Mouse (Mus musculus): ENCODE data around the gene Fam102b. TPM values are rescaled to one million over a fixed set of nuclear protein-coding genes. Genes with fewer than 3 reads are reported as not detected.

Fam102b gene
- polyA plus RNA-seq, 1 experiment = 7.3 TPM

- no peak overlapping the region for H3K9ac ChIP-seq (ENCODE audit: low read depth, poor library complexity, severe bottlenecking)
- no peak for TF ChIP-seq CTCF (IDR thresholded peaks at IDR 0.05; ENCODE audit: low read depth, low read length)
- no peak for TF ChIP-seq POLR2A (IDR thresholded peaks at IDR 0.05; ENCODE audit: insufficient read depth, low read length)
- TF ChIP-seq EP300 (IDR thresholded peaks at IDR 0.05; ENCODE audit: insufficient read depth, low read depth, low read length) = no peak
- H3K36me3 ChIP-seq (ENCODE audit: control insufficient read depth, insufficient read depth, low read length, poor library complexity, severe bottlenecking) = no peaks in the 10 kb centered on the region
- no peak overlapping the region for H3K4me3 ChIP-seq (ENCODE audit: low read depth, low read length)
- H3K9me3 ChIP-seq (replicated peaks; ENCODE audit: control insufficient read depth, insufficient read depth, low read length, poor library complexity, severe bottlenecking) = no peaks in the 10 kb centered on the region
- H3K4me1 ChIP-seq (ENCODE audit: control insufficient read depth, insufficient read depth, low read length) = no peaks in the 10 kb centered on the region
- H3K27me3 ChIP-seq (ENCODE audit: control insufficient read depth, insufficient read depth, low read length, poor library complexity, severe bottlenecking) = no peaks in the 10 kb centered on the region; the same call in 1 of the 2 replicates
- no peak overlapping the region for H3K27ac ChIP-seq (ENCODE audit: insufficient read depth, low read length)
These were observed 4.3 kb downstream of the Fam102b start for GRCm38 (mm10) chr3:109023066-109023465.

- Histone ChIP-seq H3K36me3 (ENCODE audit: control insufficient read depth, insufficient read depth, low read length, poor library complexity, severe bottlenecking) (no peaks in the 10 kb centered on the region), H3K27me3 (ENCODE audit: control insufficient read depth, insufficient read depth, low read length, poor library complexity, severe bottlenecking) (no peaks in the 10 kb centered on the region; the same call in 1 of the 2 replicates), H3K4me1 (ENCODE audit: control insufficient read depth, insufficient read depth, low read length) (no peaks in the 10 kb centered on the region), H3K4me3 (ENCODE audit: low read depth, low read length) (no peak overlapping the region), H3K9me3 (replicated peaks; ENCODE audit: control insufficient read depth, insufficient read depth, low read length, poor library complexity, severe bottlenecking) (no peaks in the 10 kb centered on the region), H3K27ac (ENCODE audit: insufficient read depth, low read length) (no peak overlapping the region), H3K9ac (ENCODE audit: low read depth, poor library complexity, severe bottlenecking) (no peak overlapping the region)
- no peak for TF ChIP-seq CTCF (IDR thresholded peaks at IDR 0.05; ENCODE audit: low read depth, low read length)
- TF ChIP-seq POLR2A (IDR thresholded peaks at IDR 0.05; ENCODE audit: insufficient read depth, low read length) = no peak
- no peak for TF ChIP-seq EP300 (IDR thresholded peaks at IDR 0.05; ENCODE audit: insufficient read depth, low read depth, low read length)
These were observed 5.5 kb downstream of the Fam102b start for GRCm38 (mm10) chr3:109021720-109022516.

DNA sequence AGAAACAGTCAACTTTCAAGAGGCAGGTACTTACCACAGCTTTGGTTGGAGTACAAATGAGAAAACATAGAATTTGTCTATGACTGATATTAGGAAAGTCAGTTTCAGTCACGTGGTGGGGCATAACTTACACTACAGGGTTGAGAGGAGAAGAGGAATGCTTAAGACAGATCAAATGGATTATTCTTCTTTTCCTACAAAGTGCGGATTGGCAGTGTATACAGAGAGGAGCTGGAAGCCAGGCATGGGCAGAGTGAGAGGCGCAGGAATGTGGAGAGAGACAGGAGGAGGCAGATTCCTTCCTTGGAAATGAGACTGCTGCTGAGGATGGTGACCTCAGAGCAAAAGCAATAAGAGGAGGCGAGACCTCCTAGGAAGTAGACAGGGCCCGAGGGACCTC lies 9.1 kb downstream of the Fam102b start:
- no peaks in the 10 kb centered on the region for H3K36me3 ChIP-seq (ENCODE audit: control insufficient read depth, insufficient read depth, low read length, poor library complexity, severe bottlenecking)
- H3K27ac ChIP-seq (ENCODE audit: insufficient read depth, low read length) = no peak overlapping the region
- H3K9ac ChIP-seq (ENCODE audit: low read depth, poor library complexity, severe bottlenecking) = no peak overlapping the region
- TF ChIP-seq EP300 (IDR thresholded peaks at IDR 0.05; ENCODE audit: insufficient read depth, low read depth, low read length) = no peak
- no peak for TF ChIP-seq POLR2A (IDR thresholded peaks at IDR 0.05; ENCODE audit: insufficient read depth, low read length)
- TF ChIP-seq CTCF (IDR thresholded peaks at IDR 0.05; ENCODE audit: low read depth, low read length) = no peak
- H3K4me1 ChIP-seq (ENCODE audit: control insufficient read depth, insufficient read depth, low read length) = no peaks in the 10 kb centered on the region
- no peaks in the 10 kb centered on the region; the same call in none of the 2 replicates for H3K27me3 ChIP-seq (ENCODE audit: control insufficient read depth, insufficient read depth, low read length, poor library complexity, severe bottlenecking)
- H3K9me3 ChIP-seq (replicated peaks; ENCODE audit: control insufficient read depth, insufficient read depth, low read length, poor library complexity, severe bottlenecking) = no peaks in the 10 kb centered on the region
- H3K4me3 ChIP-seq (ENCODE audit: low read depth, low read length) = no peak overlapping the region

- no peaks in the 10 kb centered on the region; the same call in 1 of the 2 replicates for H3K27me3 ChIP-seq (ENCODE audit: control insufficient read depth, insufficient read depth, low read length, poor library complexity, severe bottlenecking)
- H3K4me3 ChIP-seq (ENCODE audit: low read depth, low read length) = no peak overlapping the region
- peaks cover 6% of the 10 kb centered on the region; the same call in 1 of the 2 replicates for H3K9me3 ChIP-seq (replicated peaks; ENCODE audit: control insufficient read depth, insufficient read depth, low read length, poor library complexity, severe bottlenecking)
- no peak overlapping the region for H3K27ac ChIP-seq (ENCODE audit: insufficient read depth, low read length)
- H3K9ac ChIP-seq (ENCODE audit: low read depth, poor library complexity, severe bottlenecking) = no peak overlapping the region
- TF ChIP-seq POLR2A (IDR thresholded peaks at IDR 0.05; ENCODE audit: insufficient read depth, low read length) (no peak), CTCF (IDR thresholded peaks at IDR 0.05; ENCODE audit: low read depth, low read length) (no peak), EP300 (IDR thresholded peaks at IDR 0.05; ENCODE audit: insufficient read depth, low read depth, low read length) (no peak)
- H3K4me1 ChIP-seq (ENCODE audit: control insufficient read depth, insufficient read depth, low read length) = no peaks in the 10 kb centered on the region
- no peaks in the 10 kb centered on the region for H3K36me3 ChIP-seq (ENCODE audit: control insufficient read depth, insufficient read depth, low read length, poor library complexity, severe bottlenecking)
These were observed 14.8 kb downstream of the Fam102b start for GRCm38 (mm10) chr3:109012595-109012994.

DNA sequence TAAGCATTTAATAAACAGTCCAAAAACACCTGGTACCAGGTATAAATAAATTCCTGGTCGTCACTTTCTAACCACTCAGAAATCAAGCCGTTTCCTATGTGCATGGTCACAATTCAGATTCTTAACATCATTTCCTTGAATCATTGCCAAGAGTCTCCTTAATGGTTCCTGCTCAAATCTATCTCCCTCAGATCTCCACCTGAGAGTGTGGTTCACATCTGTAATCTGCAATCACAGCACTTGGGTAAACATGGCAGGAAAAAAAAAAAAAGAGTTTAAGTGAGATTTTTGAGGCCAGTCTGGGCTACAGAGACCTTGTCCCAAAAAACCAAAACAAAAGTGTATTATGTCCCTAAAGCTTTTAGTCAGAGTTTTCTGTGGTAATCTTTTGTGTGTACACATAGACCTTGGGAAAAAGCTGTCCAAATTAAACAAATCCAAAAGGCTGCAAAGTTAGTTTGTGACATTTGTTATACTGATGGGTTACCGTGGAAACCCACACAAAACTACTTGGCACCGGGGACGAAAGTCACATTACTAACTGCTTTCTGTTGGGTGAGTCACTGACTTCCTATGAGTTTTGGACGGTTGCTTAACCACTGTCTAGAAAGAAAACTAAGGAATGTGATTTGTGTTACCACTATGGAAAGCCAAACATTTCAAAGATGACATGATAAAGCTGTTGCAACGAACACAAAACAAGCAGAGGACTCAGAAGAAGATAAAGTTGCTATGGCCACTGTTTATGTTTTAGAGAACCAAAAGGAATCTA lies 16.7 kb downstream of the Fam102b start:
- H3K9ac ChIP-seq (ENCODE audit: low read depth, poor library complexity, severe bottlenecking) = no peak overlapping the region
- no peaks in the 10 kb centered on the region for H3K4me1 ChIP-seq (ENCODE audit: control insufficient read depth, insufficient read depth, low read length)
- H3K9me3 ChIP-seq (replicated peaks; ENCODE audit: control insufficient read depth, insufficient read depth, low read length, poor library complexity, severe bottlenecking) = peaks cover 6% of the 10 kb centered on the region; the same call in 1 of the 2 replicates
- TF ChIP-seq EP300 (IDR thresholded peaks at IDR 0.05; ENCODE audit: insufficient read depth, low read depth, low read length) (no peak), CTCF (IDR thresholded peaks at IDR 0.05; ENCODE audit: low read depth, low read length) (no peak), POLR2A (IDR thresholded peaks at IDR 0.05; ENCODE audit: insufficient read depth, low read length) (no peak)
- no peaks in the 10 kb centered on the region for H3K36me3 ChIP-seq (ENCODE audit: control insufficient read depth, insufficient read depth, low read length, poor library complexity, severe bottlenecking)
- no peak overlapping the region for H3K27ac ChIP-seq (ENCODE audit: insufficient read depth, low read length)
- no peaks in the 10 kb centered on the region; the same call in 1 of the 2 replicates for H3K27me3 ChIP-seq (ENCODE audit: control insufficient read depth, insufficient read depth, low read length, poor library complexity, severe bottlenecking)
- no peak overlapping the region for H3K4me3 ChIP-seq (ENCODE audit: low read depth, low read length)

All from ES-Bruce4 (cell line).